Mouse (Mus musculus) heart, postnatal 0 days (tissue): ENCODE measurements around the gene Pidd1.

ENCODE experiments used
- CTCF ChIP-seq: IDR thresholded peaks from 2 replicates; pipeline ENCODE4 v1.5.1; 2016; ENCODE audit warnings: antibody characterized with exemption, control low read depth, low read depth
- EP300 ChIP-seq: IDR thresholded peaks from 2 replicates; pipeline ENCODE4 v1.6.1; 2016; ENCODE audit warnings: antibody characterized with exemption, low read depth

DNA sequence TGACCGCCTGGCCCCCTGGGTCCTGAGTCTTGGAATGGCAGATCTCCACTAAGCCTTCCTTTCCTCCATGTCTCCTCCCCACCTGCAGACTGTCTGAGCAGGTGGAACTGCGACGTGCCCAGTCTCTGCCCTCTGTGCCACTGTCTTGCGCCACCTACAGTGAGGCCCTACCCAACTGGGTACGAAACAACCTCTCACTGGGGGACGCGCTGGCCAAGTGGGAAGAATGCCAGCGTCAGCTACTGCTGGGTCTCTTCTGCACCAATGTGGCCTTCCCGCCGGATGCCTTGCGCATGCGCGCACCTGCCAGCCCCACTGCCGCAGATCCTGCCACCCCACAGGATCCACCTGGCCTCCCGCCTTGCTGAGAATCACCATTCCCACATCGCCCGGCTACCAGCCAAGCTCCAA is 15.5 kb upstream of the Pidd1 start:
- TF ChIP-seq CTCF (no peak), EP300 (no peak)
